Mouse (Mus musculus) thymus, adult 2 months (tissue): ENCODE measurements around the gene Mrpl37.

Experiments used
- CTCF ChIP-seq: fragments of 200-500 bp; IDR thresholded peaks from 2 replicates; pipeline ENCODE4 v1.5.1; 2012; ENCODE audit warnings: mild to moderate bottlenecking, control low read depth, low read length, moderate library complexity, borderline replicate concordance; ENCODE audit not compliant: control insufficient read depth, poor library complexity, insufficient read depth; ENCODE audit errors: extremely low read depth
- POLR2A ChIP-seq: fragments of 200-500 bp; IDR thresholded peaks from 2 replicates; pipeline ENCODE4 v1.6.1; 2012; ENCODE audit warnings: mild to moderate bottlenecking, low read length, control low read depth, moderate library complexity; ENCODE audit not compliant: control insufficient read depth, poor library complexity, insufficient read depth; ENCODE audit errors: extremely low read depth

GRCm38 (mm10) chr4:107008161-107008560 is 58.5 kb downstream of the Mrpl37 start:
- TF ChIP-seq POLR2A (no peak), CTCF (no peak)
